Mouse (Mus musculus): ENCODE results near the gene Methig1. TPM values are rescaled to one million over a fixed set of nuclear protein-coding genes. Genes with fewer than 3 reads are reported as not detected.
A peak's percentile ranks its signal among the peaks of the same experiment; 100 is the strongest.
"Not testable (repeated sequence)": the region's sequence is repeated elsewhere in the genome, so short reads cannot be mapped to it uniquely, and the experiment has no call there.

The Methig1 gene
- total RNA-seq, 2 experiments from 2014 or later, result 0.68 TPM; not detected in 1

DNA sequence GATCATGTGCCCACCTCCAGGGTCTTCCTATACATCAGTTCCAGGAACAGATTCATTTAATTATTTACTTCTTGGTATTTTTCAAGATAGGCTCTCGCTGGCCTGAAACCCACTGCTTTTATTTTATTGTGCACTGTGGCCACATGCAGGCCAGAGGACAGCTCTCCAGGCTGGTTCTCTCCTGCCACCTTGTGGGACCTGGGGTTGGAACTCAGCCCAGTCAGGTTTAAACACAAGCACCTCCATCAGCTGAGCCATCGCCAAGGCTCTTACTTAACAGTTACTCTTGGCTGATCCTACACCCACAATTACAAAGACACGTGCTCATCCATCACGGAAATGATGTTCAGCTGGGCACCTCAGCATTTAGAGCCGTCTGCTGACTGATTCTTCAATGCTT is 31.8 kb upstream of the Methig1 start:
- Histone ChIP-seq H3K4me3 (no peak overlapping the region), H3K27ac (no peak overlapping the region)
- TF ChIP-seq CTCF (IDR thresholded peaks at IDR 0.05), result peak; percentile 18
- DNase-seq (ENCODE audit: extremely low spot score in 1 of 2, low spot score in 2 of 2), result no peak
- intact Hi-C loops (cut with DNase I), result loop anchor here (5.0 kb wide), 1 partner anchor 284 kb away; the partner anchor contains the start of gene Dip2b

DNA sequence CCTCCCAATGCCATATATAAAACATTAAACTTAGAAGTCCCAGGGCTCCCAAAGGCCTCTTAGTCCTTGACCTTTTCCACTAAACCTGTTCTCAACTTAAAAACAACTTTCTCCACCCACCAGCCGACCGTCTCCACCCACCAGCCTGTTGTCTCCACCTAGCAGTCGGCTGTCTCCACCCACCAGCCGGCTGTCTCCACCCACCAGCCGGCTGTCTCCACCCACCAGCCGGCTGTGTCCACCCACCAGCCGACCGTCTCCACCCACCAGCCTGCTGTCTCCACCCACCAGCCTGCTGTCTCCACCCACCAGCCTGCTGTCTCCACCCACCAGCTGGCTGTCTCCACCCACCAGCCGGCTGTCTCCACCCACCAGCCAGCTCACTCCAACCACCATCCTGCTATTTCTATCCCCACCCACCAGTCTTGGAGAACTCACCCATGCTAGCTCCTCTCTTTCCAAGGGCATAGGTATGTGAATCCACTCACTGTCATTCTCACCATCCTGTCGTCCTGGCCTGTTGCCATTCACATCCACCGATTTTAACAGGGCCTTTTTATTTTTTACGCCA is 28.8 kb upstream of the Methig1 start:
- Histone ChIP-seq H3K27ac (peak overlapping the region; percentile 65), H3K4me3 (no peak overlapping the region)
- TF ChIP-seq CTCF (IDR thresholded peaks at IDR 0.05), result no peak
- intact Hi-C loops (cut with DNase I), result loop anchor here (5.0 kb wide), 1 partner anchor 287 kb away; the partner anchor contains the start of gene Dip2b
- no peak for DNase-seq (ENCODE audit: extremely low spot score in 1 of 2, low spot score in 2 of 2)

DNA sequence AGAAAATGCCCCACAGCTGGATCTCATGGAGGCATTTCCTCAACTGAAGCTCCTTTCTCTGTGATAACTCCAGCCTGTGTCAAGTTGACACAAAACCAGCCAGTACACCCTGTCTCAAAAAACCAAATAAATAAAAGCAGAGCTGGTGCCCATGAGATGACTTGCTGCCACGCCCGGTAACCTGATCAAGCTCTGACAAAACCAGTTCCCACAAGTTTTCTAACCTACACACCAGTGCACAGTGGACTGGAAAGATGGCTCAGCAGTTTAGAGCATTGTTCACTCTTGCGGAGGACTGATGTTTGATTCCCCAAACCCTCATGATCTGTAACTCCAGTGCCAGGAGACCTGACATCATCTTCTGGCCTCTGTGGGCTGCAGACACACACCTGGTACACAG is 27.7 kb upstream of the Methig1 start:
- no peak for DNase-seq (ENCODE audit: extremely low spot score in 1 of 2, low spot score in 2 of 2)
- Histone ChIP-seq H3K27ac (no peak overlapping the region), H3K4me3 (no peak overlapping the region)
- no peak for TF ChIP-seq CTCF (IDR thresholded peaks at IDR 0.05)
- intact Hi-C loops (cut with DNase I), result no loop called here

DNA sequence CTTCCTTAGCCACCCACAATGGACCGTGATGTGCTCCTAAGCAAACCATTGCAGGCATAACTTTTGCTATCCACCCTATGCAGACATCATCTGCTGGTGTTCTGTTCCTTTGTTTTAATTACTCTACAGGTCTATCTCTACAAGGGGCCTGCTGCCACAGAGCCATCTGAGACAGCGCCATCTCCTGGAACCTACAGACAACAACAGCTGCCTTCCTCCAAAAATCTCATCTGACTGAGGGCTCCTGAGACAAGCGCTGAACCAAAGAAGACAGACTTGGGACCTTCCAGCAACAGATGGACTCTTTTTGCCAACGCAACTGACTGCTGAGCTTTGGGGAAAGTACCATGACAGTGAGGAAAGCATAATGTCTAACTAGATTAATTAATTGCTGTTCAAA is 24.9 kb upstream of the Methig1 start:
- DNase-seq (ENCODE audit: extremely low spot score in 1 of 2, low spot score in 2 of 2); intact Hi-C loops (cut with DNase I); H3K27ac ChIP-seq; H3K4me3 ChIP-seq: not testable (repeated sequence)

DNA sequence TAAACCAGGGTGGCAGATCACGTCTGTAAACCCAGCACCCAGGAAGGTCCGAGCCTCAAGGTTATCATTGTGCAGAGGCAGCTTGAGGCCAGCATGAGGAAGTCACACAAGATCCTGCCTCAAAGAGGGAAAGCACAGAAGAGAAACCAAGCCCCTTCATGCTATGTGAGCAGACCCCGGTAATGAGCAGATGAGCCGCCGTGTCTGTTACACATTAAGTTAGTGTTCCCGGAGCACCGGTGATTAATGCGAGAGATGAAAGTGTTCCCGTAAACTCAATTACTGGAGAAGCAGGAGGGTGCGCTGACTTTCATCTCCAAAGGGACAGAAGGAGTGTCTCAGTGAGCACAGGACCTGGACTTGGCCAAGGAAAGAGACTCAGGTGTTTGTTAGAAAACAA is 23.6 kb upstream of the Methig1 start:
- H3K27ac ChIP-seq; intact Hi-C loops (cut with DNase I); DNase-seq (ENCODE audit: extremely low spot score in 1 of 2, low spot score in 2 of 2); H3K4me3 ChIP-seq: not testable (repeated sequence)

DNA sequence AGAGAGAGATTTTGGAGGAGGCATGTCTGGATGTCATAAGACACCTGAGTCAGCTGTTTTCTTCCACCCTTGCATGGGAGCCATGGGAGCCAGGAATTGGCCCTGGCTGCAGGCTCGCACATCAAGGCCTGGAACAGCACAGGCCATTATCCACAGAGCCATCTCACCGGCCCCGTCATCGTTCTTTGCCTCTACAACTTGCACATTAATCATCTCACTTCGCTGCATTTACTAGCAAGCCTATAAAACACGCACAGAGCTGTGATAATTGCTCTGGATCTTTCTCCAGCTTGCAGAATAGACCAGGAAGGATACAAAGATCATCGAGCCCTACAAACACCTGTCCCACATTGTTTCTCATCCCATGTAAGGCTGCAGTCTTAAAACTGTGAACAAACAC is 22.2 kb upstream of the Methig1 start:
- intact Hi-C loops (cut with DNase I), result no loop called here
- no peak for DNase-seq (ENCODE audit: extremely low spot score in 1 of 2, low spot score in 2 of 2)
- Histone ChIP-seq H3K27ac (no peak overlapping the region), H3K4me3 (no peak overlapping the region)
- TF ChIP-seq CTCF (IDR thresholded peaks at IDR 0.05), result no peak

DNA sequence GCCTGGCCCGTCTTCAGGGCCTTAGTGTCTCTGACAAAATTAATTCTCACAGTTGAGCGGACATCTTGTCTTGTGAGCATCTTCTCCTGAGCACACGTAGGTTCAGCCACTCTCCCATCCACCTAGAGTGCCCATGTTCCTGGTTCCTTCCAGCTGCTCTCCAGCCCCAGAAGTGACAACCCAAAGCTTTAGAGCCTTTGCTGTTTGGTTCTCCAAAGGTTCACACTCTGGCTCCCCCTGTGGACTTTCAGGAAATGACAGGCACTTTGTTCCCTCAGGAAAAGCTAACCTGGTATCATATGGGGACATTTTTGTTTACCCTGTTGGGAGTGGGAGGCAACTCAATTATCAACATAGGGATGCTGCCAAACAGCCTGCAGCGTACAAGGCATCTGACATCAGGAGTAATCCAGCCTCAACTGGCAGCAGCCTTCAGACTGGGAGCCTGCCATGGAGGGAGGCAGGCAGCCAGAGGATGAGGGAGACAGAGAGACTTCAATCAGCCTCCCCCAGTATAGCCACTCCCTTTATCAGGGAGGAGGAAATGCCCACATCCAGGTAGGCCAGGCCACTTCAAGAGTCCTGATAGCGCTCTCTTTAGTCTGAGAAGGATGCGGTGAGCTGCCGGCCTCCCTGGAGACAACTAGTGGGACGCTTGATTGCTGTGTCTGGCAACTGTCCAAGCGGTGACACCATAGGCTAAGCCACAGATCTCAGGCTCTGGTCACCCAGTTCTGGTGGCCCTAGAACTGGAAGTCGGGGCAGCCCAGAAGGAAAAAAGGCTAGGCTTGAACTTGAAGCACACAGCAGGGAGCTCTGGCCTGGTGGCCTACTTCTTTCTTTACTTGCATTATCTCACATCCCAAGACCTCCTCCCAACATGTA is 20.6 kb upstream of the Methig1 start:
- H3K4me3 ChIP-seq; intact Hi-C loops (cut with DNase I); DNase-seq (ENCODE audit: extremely low spot score in 1 of 2, low spot score in 2 of 2); H3K27ac ChIP-seq: not testable (repeated sequence)
- peak; percentile 18 for TF ChIP-seq CTCF (IDR thresholded peaks at IDR 0.05)

DNA sequence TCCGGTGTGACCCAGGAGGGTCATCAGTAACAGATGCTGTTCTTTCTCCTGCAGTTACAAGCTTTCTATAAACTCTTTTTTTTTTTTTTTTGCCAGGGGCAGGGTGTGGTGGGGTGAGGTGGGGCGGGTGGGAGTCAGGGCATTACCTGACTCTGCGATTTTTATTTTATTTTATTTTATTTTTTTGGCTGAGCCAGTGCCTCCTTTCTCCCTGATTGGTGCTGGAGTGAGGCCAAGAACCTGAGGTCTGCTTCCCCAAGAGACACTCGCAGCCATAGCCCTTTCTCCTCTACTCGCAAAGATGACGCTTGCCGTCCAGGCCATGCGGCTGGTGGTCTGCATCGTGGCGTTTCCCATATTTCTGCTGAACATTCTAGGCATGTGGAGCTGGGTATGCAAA is 18.3 kb upstream of the Methig1 start, which contains the start of gene Mettl7a3:
Mettl7a3 (plus strand) TSS at position 301 of the 400 bp plus-strand sequence.
- no peak within 1 kb of the TSS for H3K4me3 ChIP-seq
- DNase-seq (ENCODE audit: extremely low spot score in 1 of 2, low spot score in 2 of 2), result no peak
- intact Hi-C loops (cut with DNase I), result no loop called here
- TF ChIP-seq CTCF (IDR thresholded peaks at IDR 0.05), result no peak
- H3K27ac ChIP-seq, result no peak within 1 kb of the TSS

DNA sequence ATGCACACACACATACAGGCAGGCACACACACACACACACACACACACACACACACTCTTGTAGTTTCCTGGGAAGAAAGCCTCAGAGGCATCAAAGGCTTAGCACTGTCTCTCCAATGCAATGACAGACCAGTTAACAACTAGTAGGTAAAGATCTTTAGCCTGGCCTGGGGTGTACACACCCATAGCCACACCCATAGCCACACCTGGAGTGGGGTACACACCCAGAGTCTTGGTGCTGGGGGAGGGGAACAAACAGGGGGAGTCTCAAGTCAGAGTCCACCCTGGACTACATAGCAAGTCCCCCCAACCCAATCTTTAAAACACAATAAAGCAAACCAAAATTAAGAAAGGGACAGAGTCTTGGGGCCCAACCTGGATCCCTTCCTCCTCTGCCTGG is 15.6 kb upstream of the Methig1 start:
- H3K4me3 ChIP-seq; intact Hi-C loops (cut with DNase I); DNase-seq (ENCODE audit: extremely low spot score in 1 of 2, low spot score in 2 of 2); H3K27ac ChIP-seq: not testable (repeated sequence)

DNA sequence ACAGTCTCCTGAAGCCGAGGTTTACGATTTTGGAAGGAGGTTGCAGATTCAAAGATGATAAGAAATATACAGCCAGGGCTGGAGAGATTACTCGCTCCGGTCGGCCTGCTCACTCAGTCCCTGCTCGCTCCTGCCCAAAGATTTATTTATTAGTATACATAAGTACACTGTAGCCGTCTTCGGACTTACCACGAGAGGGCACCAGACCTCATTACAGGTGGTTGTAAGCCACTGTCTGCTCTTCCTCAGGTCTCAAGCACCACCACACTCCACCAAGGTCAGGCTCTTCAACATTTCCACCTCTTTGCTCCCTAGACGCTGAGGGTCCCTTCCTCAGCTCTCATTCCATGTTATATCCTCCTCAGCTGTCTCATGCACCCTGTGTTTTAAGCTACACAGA is 15.1 kb upstream of the Methig1 start:
- peak in 1 of 2 experiments; percentile 27 for DNase-seq (ENCODE audit: extremely low spot score in 1 of 2, low spot score in 2 of 2)
- H3K4me3 ChIP-seq; H3K27ac ChIP-seq; intact Hi-C loops (cut with DNase I): not testable (repeated sequence)
- TF ChIP-seq CTCF (IDR thresholded peaks at IDR 0.05), result peak; percentile 49

DNA sequence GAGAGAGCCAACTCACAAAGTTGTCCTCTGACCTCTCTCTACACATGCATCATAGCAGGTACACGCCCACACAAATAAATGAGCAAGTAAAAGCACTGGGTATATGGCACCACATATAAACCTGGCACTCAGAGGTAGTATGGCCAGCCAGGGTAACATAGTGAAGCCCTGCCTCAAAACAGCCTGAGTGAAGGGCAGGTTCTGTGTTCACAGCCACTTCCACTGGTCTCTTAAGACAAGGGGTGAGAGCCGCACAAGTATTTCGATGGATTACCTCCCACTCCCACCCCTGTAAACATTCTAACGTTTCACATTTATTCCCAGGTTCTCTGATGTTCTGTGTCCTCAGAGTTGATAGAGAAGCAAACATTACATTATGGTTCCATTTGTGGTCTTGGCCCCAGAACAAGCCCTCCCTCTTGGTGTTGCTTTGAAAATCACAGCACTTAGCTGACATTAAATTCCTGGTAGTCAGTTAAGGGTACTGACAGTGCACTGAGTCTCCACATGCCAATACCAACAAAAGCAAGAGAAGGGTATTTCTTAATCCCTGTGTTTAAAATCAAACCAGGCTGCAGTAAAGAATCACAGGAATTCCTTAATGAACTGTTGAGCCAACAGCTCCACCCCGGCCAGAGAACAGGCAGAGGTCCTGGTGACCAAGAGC is 11.5 kb upstream of the Methig1 start:
- H3K27ac ChIP-seq; H3K4me3 ChIP-seq; intact Hi-C loops (cut with DNase I); DNase-seq (ENCODE audit: extremely low spot score in 1 of 2, low spot score in 2 of 2): not testable (repeated sequence)

DNA sequence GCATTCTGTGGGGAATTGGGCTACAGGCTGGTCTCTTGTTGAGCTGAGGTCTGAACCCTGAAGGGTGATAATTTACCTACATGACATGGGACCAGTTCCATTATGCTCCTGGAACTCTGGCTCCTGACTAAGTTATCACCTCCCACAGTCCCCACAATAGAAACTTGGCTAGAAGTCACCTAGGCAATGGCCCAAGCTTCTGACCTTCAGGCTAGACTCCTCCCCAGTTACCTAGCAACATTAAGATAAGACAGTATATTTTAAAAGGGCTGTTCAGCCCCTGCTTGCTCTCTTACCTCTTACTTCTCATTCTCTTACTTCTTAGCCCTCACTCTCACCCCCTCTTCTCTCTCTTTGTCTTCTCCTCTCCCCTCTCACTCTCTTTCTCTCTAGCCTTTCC is 7.5 kb upstream of the Methig1 start:
- Histone ChIP-seq H3K4me3 (no peak overlapping the region), H3K27ac (no peak overlapping the region)
- no peak for TF ChIP-seq CTCF (IDR thresholded peaks at IDR 0.05)
- intact Hi-C loops (cut with DNase I), result no loop called here
- no peak for DNase-seq (ENCODE audit: extremely low spot score in 1 of 2, low spot score in 2 of 2)

All from left cerebral cortex, adult 2 months (tissue).